Mouse (Mus musculus) adrenal gland, postnatal 25 days (tissue): Measurements from ENCODE around the gene Ccdc142. TPM values are rescaled to one million over a fixed set of nuclear protein-coding genes. Genes with fewer than 3 reads are reported as not detected.

ENCODE experiments used
- DNase-seq: peaks from one replicate; pipeline ENCODE4 v3.0.0; 2021; ENCODE audit warnings: mixed read lengths
- long read RNA-seq: library from polyadenylated mRNA; stranded (forward); transcript quantifications from one replicate; pipeline ENCODE4 v2.0.0, GENCODE M21; 2021
- total RNA-seq: library from RNA; stranded (reverse); gene quantifications from 2 replicates; pipeline ENCODE4 v1.2.3, GENCODE M21; 2021

The Ccdc142 gene
- 10.3 and 10.4 TPM in 2 replicates for total RNA-seq
- long read RNA-seq, partial matches to known transcripts = 1 of 1 reads
- long read RNA-seq, other reads (novel, unspliced or antisense) = 0 of 1 reads

DNA sequence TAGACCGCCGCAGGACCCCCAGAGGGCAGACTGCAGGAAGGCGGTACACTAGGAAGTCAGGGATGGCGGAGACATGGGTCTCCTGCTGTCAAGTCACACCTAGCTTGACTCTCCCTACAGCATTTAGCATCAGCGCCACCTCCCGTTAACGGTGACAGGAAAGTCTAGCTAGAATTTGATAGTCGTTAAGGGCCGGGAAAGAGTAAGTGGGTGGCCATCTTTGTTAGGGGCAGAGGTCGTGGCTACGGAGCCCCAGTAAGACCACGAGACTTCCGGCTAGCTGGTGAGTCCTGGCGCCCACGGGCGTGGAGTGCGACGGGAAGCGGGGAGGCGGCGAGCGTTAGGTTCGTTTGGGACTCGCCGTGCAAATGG lies at the start of gene Ccdc142, which contains the start of gene Gm42688:
TSS of gene Ccdc142 (plus strand) at position 286 of the 372 bp plus-strand sequence.
TSS of gene Gm42688 (plus strand) at position 302 of the 372 bp plus-strand sequence.
- peak; percentile 84 for DNase-seq

DNA sequence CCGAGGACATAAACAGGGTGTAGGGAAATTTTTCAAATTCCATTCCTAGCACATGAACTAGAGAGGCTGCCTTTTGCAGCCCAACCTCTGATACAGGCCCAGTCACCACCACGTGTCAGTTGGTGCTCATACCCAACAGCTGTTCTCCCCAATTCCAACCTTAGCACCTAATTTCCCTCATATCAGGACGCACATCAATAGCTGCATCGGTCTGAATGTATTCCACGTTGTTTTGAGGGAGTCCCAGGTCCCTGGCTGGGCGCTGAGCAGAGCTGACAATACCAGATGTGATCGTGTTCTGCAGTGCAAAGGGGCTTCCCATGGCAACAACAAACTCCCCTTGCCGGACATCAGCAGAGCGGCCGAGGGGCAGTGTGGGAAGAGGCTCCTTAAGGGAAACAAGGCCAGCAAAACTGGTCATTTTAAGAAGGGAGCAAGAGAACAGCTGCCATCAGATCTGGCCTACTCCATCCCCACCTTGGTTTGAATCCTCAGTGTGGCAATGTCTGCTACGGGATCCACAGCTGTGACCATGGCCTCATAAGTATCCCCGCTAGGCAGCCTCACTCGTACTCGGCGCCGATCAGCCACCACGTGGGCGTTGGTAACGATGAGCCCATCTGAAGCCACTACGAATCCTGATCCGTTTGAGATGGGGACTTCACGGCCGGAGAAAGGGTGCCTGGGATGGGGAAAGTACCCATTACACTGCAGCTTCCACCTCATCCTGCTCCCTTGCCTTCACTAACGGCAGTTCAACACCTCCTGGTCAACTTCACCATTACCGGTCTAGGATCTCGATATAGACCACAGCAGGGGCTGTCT lies 48.1 kb upstream of the Ccdc142 start:
- peak; percentile 46 for DNase-seq

DNA sequence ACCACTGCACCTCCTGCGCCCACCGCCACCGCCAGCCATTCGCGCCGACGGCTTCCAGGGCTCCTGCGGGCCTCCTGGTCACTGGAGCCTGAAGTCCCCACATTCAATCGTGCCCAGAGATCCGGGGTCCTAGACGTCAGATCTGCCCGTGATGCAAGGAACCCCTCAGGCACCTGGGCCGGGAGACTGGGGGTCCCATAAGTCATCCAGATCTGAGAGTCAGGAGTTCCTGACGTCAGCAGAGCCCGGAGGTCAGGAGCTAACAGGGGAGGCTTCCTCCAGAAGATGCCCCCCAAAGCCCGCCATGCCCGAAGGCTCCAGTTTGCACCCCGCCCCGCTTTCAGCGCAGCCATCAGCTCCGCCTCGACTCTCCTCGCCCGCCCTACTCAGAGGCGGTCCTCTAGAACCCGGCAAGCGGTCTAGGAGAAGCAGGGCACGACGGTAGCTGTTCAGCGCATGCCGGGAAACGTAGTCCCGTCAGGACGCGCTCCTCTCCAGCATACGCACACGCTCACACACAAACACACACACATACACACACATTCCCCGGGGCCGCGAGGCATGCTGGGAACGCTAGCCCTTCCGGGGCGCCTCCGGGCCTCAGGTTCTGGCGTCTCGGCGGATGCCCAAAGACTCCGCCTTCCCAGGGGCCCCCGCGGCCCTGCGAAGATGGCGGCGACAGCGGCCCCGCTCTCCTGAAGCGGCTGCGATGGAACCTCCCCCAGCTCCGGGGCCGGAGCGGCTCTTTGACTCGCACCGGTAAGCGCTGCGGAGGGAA lies 47.1 kb upstream of the Ccdc142 start, which contains the start of gene Aup1:
TSS of gene Aup1 (plus strand) at position 448 of the 778 bp plus-strand sequence.
- peak; percentile 96 for DNase-seq

DNA sequence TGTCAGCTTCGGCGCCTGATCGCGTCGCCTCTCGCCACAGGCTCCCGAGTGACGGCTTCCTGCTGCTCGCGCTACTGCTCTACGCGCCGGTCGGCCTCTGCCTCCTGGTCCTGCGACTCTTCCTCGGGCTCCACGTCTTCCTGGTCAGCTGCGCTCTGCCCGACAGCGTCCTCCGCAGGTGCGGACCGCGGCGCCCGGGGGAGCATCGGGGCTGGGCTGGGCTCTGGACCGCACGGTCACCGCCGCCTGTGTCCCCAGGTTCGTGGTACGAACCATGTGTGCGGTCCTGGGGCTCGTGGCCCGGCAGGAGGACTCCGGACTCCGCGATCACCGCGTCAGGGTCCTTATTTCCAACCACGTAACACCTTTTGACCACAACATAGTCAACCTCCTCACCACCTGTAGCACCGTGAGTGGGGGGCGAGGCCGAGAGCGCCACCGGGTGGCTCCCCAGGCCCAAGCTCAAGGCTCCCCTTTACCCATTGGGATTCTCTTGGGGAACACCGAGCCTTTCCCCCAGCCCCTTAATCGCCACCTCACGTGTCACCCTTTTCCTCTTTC lies 46.5 kb upstream of the Ccdc142 start, which contains the start of gene Htra2:
TSS of gene Htra2 (minus strand) at position 403 of the 561 bp plus-strand sequence.
- DNase-seq = peak; percentile 31

DNA sequence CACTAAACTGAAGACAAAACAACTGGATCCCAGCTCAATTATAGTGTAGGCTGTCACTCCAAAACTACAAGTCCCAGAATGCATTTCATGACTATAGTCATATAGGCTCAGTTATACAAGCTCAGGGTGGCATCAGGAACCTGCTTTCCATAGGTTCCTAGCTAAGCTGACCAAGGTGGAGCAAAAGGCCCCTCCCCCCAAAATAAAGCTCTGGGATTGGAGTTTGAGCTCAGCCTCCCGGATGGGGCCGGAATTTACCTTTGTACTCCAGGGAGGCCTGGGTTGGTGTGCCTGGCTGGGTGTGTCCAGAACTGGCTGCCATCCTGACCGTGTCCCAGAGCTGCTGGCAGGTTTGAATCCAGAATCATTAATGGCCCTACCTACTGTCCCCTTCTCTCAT lies 43.6 kb upstream of the Ccdc142 start, which contains the start of gene Dqx1:
TSS of gene Dqx1 (plus strand) at position 55 of the 400 bp plus-strand sequence.
- DNase-seq = no peak

DNA sequence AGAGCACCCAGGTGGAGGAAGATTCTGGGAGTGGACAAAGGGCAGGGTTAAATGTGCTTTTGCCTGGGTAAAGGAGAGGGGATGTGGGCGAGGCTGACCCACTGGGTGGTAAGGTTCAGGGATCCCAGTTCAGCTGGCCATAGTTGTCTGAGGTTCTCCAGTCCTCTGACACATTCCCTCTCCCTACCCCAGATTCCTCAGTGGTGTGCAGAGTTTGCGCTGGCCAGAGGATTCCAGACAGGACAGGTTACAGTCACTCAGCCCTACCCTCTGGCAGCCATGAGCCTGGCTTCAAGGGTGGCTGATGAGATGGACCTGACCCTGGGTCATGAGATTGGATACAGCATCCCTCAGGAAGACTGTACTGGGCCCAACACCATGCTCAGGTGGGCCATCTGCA lies 42.7 kb upstream of the Ccdc142 start:
- DNase-seq = no peak

DNA sequence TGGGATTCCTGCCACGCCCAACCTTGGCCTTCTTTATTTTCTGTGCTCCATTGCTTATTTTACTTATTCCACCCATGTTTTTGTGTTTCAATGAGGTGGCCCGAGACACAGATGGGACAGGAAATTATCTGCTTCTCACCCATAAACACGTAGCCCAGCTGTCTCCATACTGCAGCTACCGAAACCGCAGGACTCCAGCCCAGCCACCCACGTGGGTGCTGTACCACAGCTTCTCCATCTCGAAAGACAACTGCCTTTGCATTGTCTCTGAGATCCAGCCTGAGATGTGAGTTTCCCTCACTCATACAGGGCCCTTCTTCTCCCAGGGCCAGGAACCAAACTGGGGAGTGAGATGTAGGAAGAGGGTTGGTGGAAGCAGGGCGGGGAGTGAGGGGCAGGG lies 35.4 kb upstream of the Ccdc142 start:
- no peak for DNase-seq

DNA sequence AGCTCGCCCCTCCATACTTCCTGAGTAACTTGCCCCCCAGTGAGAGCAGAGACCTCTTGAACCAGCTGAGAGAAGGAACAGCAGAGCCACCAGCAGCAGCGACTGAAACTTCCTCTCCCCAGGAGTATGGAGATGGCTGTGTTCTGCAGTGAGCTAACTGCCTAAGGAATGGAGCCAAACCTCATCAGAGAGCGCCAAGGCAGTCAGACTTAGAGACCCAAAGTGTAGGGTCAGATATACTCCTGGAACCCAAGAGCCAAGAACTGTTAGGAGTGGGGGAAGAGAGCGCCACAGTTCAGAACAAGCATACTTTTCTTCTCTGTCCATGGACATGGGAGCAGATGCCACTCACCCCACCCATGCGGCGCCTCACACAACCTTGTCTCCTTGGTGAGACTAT lies 35.0 kb upstream of the Ccdc142 start:
- DNase-seq = no peak

DNA sequence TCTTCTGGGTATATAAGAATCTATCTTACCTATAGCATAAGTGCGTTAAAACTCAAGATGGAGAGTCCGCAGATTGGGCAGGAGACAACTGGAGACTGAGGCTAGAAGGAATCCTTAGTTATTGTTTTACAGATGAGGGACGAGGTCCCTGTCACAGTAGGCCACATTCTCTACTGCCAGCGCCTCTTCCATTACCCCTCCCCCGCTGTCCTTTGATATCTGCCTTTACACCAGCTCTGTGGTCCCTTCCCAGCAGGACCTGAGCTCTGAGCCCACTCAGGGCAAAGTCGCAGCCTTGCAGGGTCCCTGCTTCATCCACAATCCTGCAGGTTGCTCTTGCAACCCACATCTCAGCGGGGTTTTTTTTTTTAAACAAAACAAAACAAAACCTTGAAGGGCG lies 33.2 kb upstream of the Ccdc142 start:
- DNase-seq = no peak

DNA sequence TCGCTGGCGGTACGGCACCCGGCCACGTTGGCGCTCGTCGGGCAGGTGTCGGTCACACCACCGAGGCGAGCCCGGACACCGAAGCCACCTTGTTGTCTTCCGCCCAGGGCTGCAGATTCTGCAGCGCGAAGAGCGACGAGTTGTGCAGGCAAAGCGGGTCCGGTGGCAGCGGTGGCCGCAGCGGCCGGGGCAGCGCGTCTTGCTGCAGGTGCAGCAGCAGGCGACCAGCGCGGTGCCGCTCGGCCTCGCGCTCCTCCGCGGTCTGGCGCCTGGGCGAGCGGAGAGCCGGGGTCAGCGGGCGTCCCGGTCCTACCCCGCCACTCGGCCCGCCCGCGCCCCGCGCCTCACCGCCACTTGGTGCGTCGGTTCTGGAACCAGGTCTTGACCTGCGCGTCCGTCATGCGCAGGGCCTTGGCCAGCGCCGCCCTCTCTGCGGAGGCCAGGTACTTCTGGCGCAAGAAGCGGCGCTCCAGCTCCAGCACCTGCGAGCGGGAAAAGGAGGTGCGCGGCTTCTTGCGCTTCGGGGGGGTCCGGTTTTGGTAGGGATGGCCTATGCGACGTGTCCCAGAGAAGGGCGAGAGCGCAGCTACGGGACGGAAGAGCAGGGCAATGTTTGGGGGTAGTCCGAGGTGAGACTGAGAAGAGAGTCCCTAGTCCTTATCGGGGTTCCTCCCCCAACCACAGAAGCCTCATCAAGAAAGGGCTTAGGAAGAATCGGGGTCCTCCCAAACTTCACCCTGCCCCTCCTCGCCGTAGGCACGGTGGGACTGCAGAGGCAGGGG lies 32.5 kb upstream of the Ccdc142 start:
- DNase-seq = no peak

DNA sequence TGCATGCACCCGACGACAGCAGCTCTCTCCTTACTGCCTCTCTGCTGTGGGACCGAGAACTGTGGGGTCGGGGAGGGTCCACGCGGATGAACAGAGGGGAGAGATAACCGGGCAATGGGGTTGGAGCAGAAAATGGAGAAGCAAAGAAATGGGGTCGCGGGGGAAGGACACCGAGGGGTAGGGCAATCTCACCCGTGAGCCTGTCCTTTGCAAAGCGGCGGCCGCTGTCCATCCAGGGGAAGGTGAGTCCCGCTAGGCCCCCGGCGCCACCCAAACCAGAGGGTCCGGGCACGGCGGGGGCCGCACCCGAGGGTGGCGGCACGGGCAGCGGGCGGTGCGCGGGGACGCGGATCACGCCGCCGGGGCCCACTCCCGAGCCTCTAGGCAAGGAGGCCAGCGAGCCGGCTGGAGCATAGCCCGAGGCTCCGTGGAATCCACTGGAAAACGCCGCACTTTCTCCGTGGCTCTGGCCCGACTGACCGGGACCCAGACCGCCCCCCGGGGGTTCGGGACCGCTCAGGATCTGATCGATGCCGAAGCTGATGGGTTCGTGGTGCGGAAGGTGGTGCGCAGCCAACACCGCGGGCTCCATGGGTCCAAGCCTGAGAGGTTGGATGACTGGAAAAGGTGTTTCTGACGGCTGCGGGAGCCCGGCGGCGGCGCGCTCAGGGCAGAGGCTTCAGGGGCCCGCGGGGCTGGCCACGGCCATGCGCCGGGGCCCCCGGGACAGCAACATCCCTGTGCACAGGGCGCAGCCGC lies 31.7 kb upstream of the Ccdc142 start:
- no peak for DNase-seq

DNA sequence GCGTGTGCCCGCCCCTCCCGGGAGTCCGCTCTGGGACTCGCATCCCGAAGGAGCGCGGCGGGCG lies 31.3 kb upstream of the Ccdc142 start, which contains the start of gene Tlx2:
TSS of gene Tlx2 (minus strand) at position 47 of the 64 bp plus-strand sequence.
- DNase-seq = no peak

DNA sequence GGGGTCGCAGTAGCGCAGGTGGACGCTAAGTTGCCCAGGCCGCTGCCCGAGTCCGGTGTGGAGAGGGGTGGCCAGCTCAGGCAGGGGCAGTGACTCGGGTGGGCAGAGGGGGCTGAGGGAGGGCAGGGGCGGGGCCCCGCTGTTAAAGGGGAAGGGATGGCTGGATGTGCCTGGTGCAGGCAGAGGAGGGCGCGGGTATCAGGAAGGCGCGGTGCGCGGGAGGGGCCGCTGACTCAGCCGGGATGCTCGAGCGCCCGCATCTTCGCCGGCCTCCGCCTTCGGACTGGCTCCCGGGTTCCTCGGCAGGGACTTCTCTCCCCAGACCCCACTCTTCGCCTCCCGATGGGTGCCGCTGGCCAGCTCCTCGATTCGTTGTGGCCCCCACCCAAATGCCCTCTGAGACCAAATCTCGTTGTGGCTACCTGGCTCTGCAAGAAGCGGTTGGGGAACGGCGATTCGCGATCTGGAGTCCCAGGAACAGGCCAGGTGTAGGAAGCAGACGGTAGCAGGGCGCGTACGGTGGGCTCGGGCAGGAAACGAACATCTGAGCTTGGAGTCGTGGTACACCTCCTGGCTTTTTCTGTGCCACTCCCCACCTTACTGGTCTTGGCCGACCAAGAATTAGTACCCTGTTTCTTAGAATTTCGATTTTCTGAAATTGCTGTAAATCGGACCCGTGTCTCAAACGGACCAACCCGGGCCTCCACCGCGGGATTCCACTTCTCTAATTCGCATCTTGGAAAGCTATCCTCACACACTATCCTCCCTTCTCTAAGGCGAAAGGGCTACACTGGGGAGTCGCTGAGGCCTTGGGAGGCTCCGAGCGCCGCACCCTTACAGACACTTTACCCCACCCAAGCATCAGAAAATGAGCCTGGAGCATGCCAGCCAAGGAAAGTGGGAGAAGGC lies 30.8 kb upstream of the Ccdc142 start:
- DNase-seq = peak; percentile 51

DNA sequence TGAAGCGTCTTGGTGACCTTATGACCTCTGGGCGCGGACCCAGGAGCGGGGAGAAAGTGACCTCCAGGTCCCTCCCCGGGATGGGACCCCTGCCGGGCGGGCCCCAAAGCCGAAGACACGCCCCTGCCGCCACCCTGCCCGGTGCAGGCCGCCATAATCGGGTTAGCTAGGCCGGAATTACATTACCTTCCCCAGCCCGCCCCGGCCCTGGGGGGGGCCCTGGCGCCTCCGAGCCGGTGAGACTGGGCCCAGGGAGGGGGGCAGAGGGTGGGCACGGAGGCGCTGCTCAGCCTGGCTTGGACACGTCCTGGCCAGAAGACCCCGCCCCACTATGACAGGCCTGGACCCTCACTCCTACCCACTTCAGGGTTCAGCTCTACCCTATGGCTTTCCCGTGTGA lies 30.2 kb upstream of the Ccdc142 start:
- DNase-seq = peak; percentile 33

DNA sequence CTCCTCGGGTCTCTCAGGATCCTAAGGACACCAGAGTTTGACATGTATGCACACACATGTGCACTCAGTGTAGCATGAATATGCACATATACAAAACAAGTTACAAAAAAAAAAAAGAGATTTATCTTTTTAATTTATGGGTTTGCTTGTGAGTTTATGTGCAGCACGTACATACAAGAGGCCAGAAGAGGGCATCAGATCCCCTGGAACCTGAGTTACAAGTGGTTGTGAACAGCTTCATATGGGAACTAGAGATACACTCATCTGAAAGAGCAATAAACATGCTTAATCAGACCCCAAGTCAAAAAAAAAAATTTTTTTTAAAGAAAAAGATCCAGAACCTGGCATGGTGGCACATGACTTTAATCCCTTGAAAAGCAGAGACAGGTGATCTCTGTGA lies 26.4 kb upstream of the Ccdc142 start:
- no peak for DNase-seq

DNA sequence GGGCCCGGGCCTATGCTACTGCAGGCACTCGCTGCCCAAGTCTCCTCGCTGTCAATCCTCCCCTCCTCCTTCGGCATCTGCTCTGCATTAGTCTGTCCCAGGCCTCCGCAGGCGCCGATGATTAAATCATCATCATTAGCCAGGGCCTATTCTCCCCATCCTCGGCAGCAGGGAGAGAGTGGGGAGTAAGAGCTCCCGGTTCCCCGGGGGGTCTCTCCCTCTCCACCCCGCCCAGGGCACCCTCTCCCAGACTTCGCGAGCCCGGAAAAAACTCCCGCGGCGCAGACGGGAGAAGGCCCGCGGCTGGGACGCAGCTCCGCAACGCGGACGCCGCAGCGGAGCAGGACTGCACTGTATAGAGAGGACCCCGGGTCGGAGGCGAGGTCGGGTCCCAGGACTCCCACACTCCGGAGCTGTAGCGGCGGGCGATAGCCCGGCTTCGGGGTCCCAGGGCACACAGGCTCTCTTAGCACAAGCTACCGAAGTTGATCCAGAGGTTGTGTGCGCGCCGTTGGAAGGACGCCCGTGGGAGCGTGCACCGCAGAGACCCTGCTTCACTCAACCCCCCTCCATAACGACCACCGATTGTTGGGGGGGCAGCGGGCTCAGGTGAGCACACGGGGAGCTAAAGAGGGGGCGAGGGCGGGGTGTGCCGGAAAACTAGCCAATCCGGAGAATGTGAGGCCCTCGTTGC lies 23.6 kb upstream of the Ccdc142 start, which contains the start of gene Pcgf1:
TSS of gene Pcgf1 (plus strand) at position 240 of the 694 bp plus-strand sequence.
- peak; percentile 46 for DNase-seq

DNA sequence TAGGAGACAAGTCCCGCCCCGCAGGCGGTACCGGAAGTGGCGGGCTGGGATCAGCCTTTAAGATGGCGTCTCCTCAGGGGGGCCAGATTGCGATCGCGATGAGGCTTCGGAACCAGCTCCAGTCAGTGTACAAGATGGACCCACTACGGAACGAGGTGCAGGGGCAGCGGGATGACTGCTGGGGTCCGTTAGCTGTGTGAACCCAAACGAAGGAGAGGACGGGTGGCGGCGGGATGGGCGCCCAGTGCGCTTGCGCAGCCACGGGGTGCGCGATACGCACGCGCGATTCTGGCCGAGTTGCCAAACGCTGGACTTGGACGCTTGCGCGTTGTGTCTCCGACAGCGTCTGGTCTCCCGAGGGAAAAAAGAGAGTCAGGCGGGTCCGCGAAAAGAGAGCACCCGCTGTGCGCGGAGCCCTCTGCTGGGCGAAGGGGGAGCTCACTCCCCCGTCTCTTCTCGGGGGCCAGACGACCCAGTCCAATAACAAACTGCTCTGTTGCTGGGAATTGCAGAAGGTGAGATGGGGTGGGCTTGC lies 23.0 kb upstream of the Ccdc142 start:
- DNase-seq = peak; percentile 99

DNA sequence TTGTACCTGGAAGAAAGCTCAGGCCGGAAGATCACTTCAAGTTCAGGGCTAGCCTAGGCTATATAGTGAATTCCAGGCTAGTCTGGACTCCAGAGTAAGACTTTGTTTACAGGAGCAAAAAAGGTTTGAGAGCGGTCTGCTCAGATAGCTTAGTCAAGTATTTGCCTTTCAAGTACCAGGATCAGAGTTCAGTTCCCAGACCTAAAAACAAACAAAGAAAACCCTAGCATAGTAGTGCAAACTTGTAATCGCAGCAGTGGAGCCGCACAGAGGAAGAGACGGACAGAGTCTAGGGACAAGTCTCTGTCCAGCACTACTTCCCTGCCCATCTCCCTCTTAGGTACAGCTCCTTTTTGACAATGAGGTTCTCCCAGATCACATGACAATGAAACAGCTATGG lies 21.2 kb upstream of the Ccdc142 start:
- DNase-seq = no peak

DNA sequence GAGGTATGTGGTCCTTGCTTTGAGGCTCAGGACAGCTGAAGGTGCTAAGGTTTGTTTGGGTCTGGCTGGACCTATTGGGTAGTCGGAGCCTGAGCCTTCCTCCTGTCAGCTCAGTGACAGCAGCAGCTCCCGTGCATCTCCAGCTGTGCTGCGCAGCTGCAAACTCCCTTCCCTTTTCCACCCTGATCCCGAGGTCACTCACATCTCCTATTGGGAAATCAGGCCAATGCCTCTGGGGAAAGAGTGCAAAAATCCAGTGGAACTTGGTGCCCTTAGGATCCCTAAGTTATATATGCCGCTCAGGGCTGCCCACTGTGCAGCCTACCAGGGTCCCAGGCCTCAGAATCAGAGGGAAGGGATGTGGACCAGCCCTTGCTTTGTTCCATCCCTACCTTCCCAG lies 17.9 kb upstream of the Ccdc142 start:
- DNase-seq = no peak

DNA sequence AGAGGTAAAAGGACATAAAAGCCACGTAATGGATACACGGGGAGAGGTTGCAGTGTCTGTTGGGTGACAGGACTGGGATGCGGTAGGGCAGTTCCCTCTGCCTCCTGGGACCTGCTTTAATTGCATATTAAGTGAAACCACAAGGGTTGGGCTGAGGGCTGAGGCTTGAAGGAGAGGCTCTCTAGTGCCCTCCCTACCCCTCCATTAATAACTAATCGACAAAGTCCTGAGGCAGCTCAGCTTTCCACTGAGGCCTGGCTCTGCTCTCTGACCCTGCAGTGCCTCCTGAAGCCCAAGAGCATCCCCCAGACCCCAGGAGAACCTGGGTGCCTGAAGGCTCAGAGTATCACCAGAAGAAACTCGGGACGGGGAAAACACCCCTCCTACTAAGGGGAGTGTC lies 16.9 kb upstream of the Ccdc142 start:
- no peak for DNase-seq
